Mouse (Mus musculus): ENCODE measurements at regions not wholly inside any gene's neighbourhood (a gene's known extent, or its start where the extent isn't known, plus 50 kb on each side); places are given as distances from the start of the nearest gene placed in this dataset.

DNA sequence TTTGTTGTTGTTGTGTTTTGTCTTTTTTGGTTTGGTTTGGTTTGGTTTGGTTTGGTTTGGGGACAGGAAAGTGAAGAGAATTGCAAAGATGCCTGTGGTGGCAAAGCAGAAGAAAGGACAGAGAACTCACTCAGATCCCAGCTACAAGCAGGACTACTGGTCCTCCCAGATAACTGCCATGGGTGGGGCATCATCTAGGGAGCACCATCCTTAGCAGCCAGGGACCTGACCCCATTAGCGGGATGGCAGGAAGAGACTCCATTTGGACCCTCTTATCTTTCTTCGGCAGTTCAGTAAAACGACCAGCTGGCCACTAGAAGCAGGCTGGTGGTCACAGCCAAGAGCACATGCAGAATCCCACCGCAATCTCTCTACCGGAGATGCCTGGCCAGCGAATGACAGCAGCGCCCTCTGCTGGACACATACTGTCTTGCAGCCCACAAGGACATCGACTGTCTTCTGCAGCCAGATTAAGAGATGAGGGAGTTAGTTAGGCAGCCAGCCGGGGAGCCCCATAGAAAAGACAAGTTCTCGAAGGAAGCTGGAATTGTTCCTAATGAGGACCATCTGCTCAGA is 119.8 kb downstream of the Gm9195 start:
- TF ChIP-seq KAT2A (IDR thresholded peaks at IDR 0.05; ENCODE audit: insufficient replicate concordance, low read length) (no peak), POLR2A (IDR thresholded peaks at IDR 0.05; ENCODE audit: low read depth, low read length) (no peak), TCF12 (IDR thresholded peaks at IDR 0.05; ENCODE audit: low read depth, low read length) (no peak), ETS1 (conservative IDR thresholded peaks at IDR 0.05; ENCODE audit: low read depth, low read length) (no peak), JUN (IDR thresholded peaks at IDR 0.05; ENCODE audit: insufficient read depth, low read depth, low read length) (no peak), MAX (IDR thresholded peaks at IDR 0.05; ENCODE audit: low read length) (no peak), CTCF (conservative IDR thresholded peaks at IDR 0.05 in 1 of 2, IDR thresholded peaks at IDR 0.05 in 1 of 2; ENCODE audit: low read depth in 2 of 2, low read length in 2 of 2) (peak; percentile 81 to 86), SMC3 (IDR thresholded peaks at IDR 0.05; ENCODE audit: low read depth, low read length) (peak; percentile 63), ZMIZ1 (IDR thresholded peaks at IDR 0.05; ENCODE audit: low read depth, low read length) (no peak)
